Mouse (Mus musculus): ENCODE measurements around the gene Gm20683. TPM values are rescaled to one million over a fixed set of nuclear protein-coding genes. Genes with fewer than 3 reads are reported as not detected.

The Gm20683 gene
- polyA plus RNA-seq, 1 experiment from 2014 or later, result 5.1 TPM

Other genes starting within 250 kb of the Gm20683 start
- 835 and 992 TPM in 2 replicates for gene Gng13, start 124.6 kb downstream of the Gm20683 start, polyA plus RNA-seq (2021; fragmentation: Nextera tagmentation)
- 0.97 and 1.5 TPM in 2 replicates for gene Chtf18, start 114.3 kb downstream of the Gm20683 start, polyA plus RNA-seq (2021; fragmentation: Nextera tagmentation)
- gene Rpusd1, start 114.1 kb downstream of the Gm20683 start, polyA plus RNA-seq (2021; fragmentation: Nextera tagmentation), result 59.3 and 64.4 TPM in 2 replicates
- gene Mslnl, start 105.7 kb downstream of the Gm20683 start, polyA plus RNA-seq (2021; fragmentation: Nextera tagmentation), result 0.20 and 0.21 TPM in 2 replicates
- gene Msln, start 87.4 kb downstream of the Gm20683 start, polyA plus RNA-seq (2021; fragmentation: Nextera tagmentation), result 0.72 and 1.0 TPM in 2 replicates
- gene Narfl, start 68.0 kb downstream of the Gm20683 start, polyA plus RNA-seq (2021; fragmentation: Nextera tagmentation), result 27.4 and 37.4 TPM in 2 replicates
- 114 and 123 TPM in 2 replicates for gene Haghl, start 56.1 kb downstream of the Gm20683 start, polyA plus RNA-seq (2021; fragmentation: Nextera tagmentation)
- 0.31 and 0.39 TPM in 2 replicates for gene Ccdc78, start 55.2 kb downstream of the Gm20683 start, polyA plus RNA-seq (2021; fragmentation: Nextera tagmentation)
- 147 and 187 TPM in 2 replicates for gene Fam173a, start 48.9 kb downstream of the Gm20683 start, polyA plus RNA-seq (2021; fragmentation: Nextera tagmentation)
- gene AC134908.4, start 46.1 kb downstream of the Gm20683 start, polyA plus RNA-seq (2021; fragmentation: Nextera tagmentation), result 4.0 and 5.4 TPM in 2 replicates
- 11.7 and 12.8 TPM in 2 replicates for gene Metrn, start 44.6 kb downstream of the Gm20683 start, polyA plus RNA-seq (2021; fragmentation: Nextera tagmentation)
- gene Fbxl16, start 32.7 kb downstream of the Gm20683 start, polyA plus RNA-seq (2021; fragmentation: Nextera tagmentation), result 213 and 331 TPM in 2 replicates
- gene Wdr24, start 18.1 kb downstream of the Gm20683 start, polyA plus RNA-seq (2021; fragmentation: Nextera tagmentation), result 12.1 and 16.0 TPM in 2 replicates
- 31.5 and 33.5 TPM in 2 replicates for gene Jmjd8, start 12.9 kb downstream of the Gm20683 start, polyA plus RNA-seq (2021; fragmentation: Nextera tagmentation)
- 348 and 416 TPM in 2 replicates for gene Stub1, start 8.4 kb downstream of the Gm20683 start, polyA plus RNA-seq (2021; fragmentation: Nextera tagmentation)
- gene Rhbdl1, start 4.5 kb downstream of the Gm20683 start, polyA plus RNA-seq (2021; fragmentation: Nextera tagmentation), result 10.7 and 55.8 TPM in 2 replicates
- 7.3 and 8.2 TPM in 2 replicates for gene Rhot2, start 3.1 kb upstream of the Gm20683 start, polyA plus RNA-seq (2021; fragmentation: Nextera tagmentation)
- 1.5 and 2.0 TPM in 2 replicates for gene Wdr90, start 19.7 kb upstream of the Gm20683 start, polyA plus RNA-seq (2021; fragmentation: Nextera tagmentation)
- gene Mcrip2, start 27.0 kb upstream of the Gm20683 start, polyA plus RNA-seq (2021; fragmentation: Nextera tagmentation), result 35.6 and 38.4 TPM in 2 replicates
- gene Mettl26, start 33.3 kb upstream of the Gm20683 start, polyA plus RNA-seq (2021; fragmentation: Nextera tagmentation), result 65.7 and 79.7 TPM in 2 replicates
- gene Wfikkn1, start 39.1 kb upstream of the Gm20683 start, polyA plus RNA-seq (2021; fragmentation: Nextera tagmentation), result 0.06 and 0.07 TPM in 2 replicates
- 8.7 and 18.7 TPM in 2 replicates for gene Rab40c, start 78.0 kb upstream of the Gm20683 start, polyA plus RNA-seq (2021; fragmentation: Nextera tagmentation)
- gene Pigq, start 103.2 kb upstream of the Gm20683 start, polyA plus RNA-seq (2021; fragmentation: Nextera tagmentation), result 94.5 and 96.0 TPM in 2 replicates
- gene Nhlrc4, start 103.2 kb upstream of the Gm20683 start, polyA plus RNA-seq (2021; fragmentation: Nextera tagmentation), result 0.26 and 0.48 TPM in 2 replicates
- 0.49 and 0.78 TPM in 2 replicates for gene A930017K11Rik, start 110.8 kb upstream of the Gm20683 start, polyA plus RNA-seq (2021; fragmentation: Nextera tagmentation)
- 9.2 and 14.4 TPM in 2 replicates for gene Capn15, start 144.0 kb upstream of the Gm20683 start, polyA plus RNA-seq (2021; fragmentation: Nextera tagmentation)
- gene Rab11fip3, start 227.8 kb upstream of the Gm20683 start, polyA plus RNA-seq (2021; fragmentation: Nextera tagmentation), result 7.5 and 13.3 TPM in 2 replicates
- 39.5 and 46.4 TPM in 2 replicates for gene Decr2, start 248.6 kb upstream of the Gm20683 start, polyA plus RNA-seq (2021; fragmentation: Nextera tagmentation)

Measured in left cerebral cortex, adult 6 months (tissue).